Mouse (Mus musculus): ENCODE data around the gene Gm6351. TPM values are rescaled to one million over a fixed set of nuclear protein-coding genes. Genes with fewer than 3 reads are reported as not detected.
"Not testable (repeated sequence)": the region's sequence is repeated elsewhere in the genome, so short reads cannot be mapped to it uniquely, and the experiment has no call there.

Gm6351 gene
- total RNA-seq (2021) = not detected
- long read RNA-seq = 0 reads

DNA sequence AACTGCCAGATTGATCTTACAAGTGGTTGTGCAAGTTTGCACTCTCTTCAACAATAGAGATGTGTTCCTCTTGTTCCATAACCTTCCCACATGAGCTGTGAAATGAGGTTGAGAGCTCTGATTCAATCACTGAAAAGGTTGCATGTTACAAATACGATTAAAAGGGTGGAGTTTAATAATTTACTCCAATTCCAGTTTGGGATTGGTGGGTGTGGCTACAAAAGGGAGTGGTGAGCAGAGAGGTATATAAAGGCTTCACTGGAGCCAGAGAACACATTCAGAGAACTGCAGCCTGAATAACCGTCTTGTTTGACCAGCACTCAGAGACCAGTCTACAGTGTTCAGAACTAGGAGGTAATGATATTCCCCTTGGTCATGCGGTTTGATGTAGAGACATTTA, at the start of gene Gm6351:
Gene Gm6351, plus strand, starts transcription at position 301 of the 400 bp plus-strand sequence.
- not testable (repeated sequence) for DNase-seq (ENCODE audit: low spot score in 2 of 2)

DNA sequence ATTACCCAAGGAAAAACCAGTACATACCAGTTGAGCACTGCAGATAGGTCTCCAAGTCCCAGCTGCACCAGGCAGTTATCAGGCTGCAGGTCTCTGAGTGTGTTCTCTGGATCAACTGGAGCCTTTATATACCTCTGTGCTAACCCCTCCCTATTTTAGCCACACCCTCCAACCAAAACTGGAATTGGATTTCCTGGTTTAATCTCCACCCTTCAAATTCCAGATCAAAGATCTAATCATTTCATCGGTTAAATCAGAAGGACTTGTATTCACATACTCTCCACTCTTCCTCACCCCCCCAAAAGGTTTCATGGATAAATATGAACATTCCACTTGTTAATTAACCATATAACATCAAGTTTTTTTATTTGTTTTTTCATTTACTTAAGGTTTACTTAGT, 5.7 kb upstream of the Gm6351 start, which contains the start of gene BC061212:
Gene BC061212, minus strand, starts transcription at position 101 of the 400 bp plus-strand sequence.
- DNase-seq (ENCODE audit: low spot score in 2 of 2) = not testable (repeated sequence)

Other genes with a start within 250 kb of the Gm6351 start
- not detected for gene Gm7792, start 232.6 kb upstream of the Gm6351 start, total RNA-seq (2021)
- not detected for gene Gm16429, start 147.3 kb upstream of the Gm6351 start, total RNA-seq (2021)
- gene BC061212, start 5.8 kb upstream of the Gm6351 start, total RNA-seq (2021) = not detected
- not detected for gene Gm3106, start 141.6 kb downstream of the Gm6351 start, total RNA-seq (2021)
- gene A430089I19Rik, start 230.4 kb downstream of the Gm6351 start, total RNA-seq (2021) = not detected
- gene Gm6502, start 238.1 kb downstream of the Gm6351 start, total RNA-seq (2021) = not detected